Comparison of ENCODE assay signal across 7 mouse cellular contexts in the genomic region with DNA sequence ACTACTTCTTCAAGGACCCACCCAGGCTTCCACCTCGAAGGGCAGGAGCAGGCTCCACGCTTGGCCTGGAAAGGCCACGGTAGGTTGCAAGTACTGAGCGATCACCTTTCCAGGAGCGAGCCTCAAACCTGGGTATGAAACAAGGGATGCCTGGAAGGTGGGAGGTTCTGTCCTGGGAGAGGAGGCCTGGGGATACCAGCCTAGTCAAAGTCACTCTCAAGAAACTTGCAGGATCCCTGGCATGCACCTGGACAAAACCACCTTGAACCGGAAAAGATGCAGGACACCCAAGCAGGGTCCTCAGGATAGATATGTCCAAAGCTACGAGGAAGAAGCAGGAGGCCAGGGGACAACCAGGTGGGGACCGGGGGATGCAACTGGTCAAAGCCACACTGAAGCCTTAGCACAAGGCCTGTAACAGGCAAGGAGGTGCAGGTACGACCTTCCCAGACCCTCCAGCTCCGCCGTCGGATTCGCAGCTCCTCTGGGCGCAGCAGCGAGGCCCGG. TPM values are rescaled to one million over a fixed set of nuclear protein-coding genes. Genes with fewer than 3 reads are reported as not detected.
DNase-seq lines count a peak whose midpoint lies in the region; ATAC-seq lines count a peak whose summit lies in the region.

No protein-coding gene starts in this region.

- H3K9me3 ChIP-seq in megakaryocyte, embryonic 14.5 days = no peaks in the 10 kb centered on the region
- no peaks in the 10 kb centered on the region for H3K9me3 ChIP-seq in forebrain, embryonic 15.5 days
- H3K9me3 ChIP-seq in limb, embryonic 15.5 days = no peaks in the 10 kb centered on the region
- no peaks in the 10 kb centered on the region for H3K9me3 ChIP-seq in stomach, embryonic 16.5 days (replicated peaks; ENCODE audit: control insufficient read depth, low read length)

- peaks cover 69% of the 10 kb centered on the region for H3K4me1 ChIP-seq in megakaryocyte, embryonic 14.5 days
- peaks cover 44% of the 10 kb centered on the region for H3K4me1 ChIP-seq in forebrain, embryonic 15.5 days
- H3K4me1 ChIP-seq in limb, embryonic 15.5 days = peaks cover 42% of the 10 kb centered on the region
- peaks cover 32% of the 10 kb centered on the region for H3K4me1 ChIP-seq in stomach, embryonic 16.5 days (ENCODE audit: control insufficient read depth, insufficient read depth, low read length)

- peaks cover 6% of the 10 kb centered on the region for H3K27me3 ChIP-seq in megakaryocyte, embryonic 14.5 days (replicated peaks)
- H3K27me3 ChIP-seq in forebrain, embryonic 15.5 days = no peaks in the 10 kb centered on the region
- no peaks in the 10 kb centered on the region for H3K27me3 ChIP-seq in limb, embryonic 15.5 days
- no peaks in the 10 kb centered on the region for H3K27me3 ChIP-seq in stomach, embryonic 16.5 days (ENCODE audit: control insufficient read depth, insufficient read depth, low read length)

- peaks cover 31% of the 10 kb centered on the region for H3K36me3 ChIP-seq in megakaryocyte, embryonic 14.5 days (replicated peaks; ENCODE audit: low read length)
- H3K36me3 ChIP-seq in forebrain, embryonic 15.5 days = peaks cover 13% of the 10 kb centered on the region
- H3K36me3 ChIP-seq in limb, embryonic 15.5 days = peaks cover 16% of the 10 kb centered on the region
- H3K36me3 ChIP-seq in stomach, embryonic 16.5 days (ENCODE audit: control insufficient read depth, insufficient read depth, low read length) = peaks cover 6% of the 10 kb centered on the region; the same call in 1 of the 2 replicates

- no peak for DNase-seq in right cerebral cortex, postnatal 4 days
- no peak for DNase-seq in left cerebral cortex, adult 8-10 months (ENCODE audit: low spot score in 2 of 2)

- peak overlapping the region; percentile 98 for H3K4me3 ChIP-seq in megakaryocyte, embryonic 14.5 days (replicated peaks)
- H3K4me3 ChIP-seq in forebrain, embryonic 15.5 days = peak overlapping the region; percentile 64
- peak overlapping the region; percentile 100 for H3K4me3 ChIP-seq in limb, embryonic 15.5 days
- H3K4me3 ChIP-seq in stomach, embryonic 16.5 days (replicated peaks; ENCODE audit: low read length) = peak overlapping the region; percentile 99

- H3K27ac ChIP-seq in forebrain, embryonic 15.5 days (replicated peaks) = peak overlapping the region; percentile 95
- peak overlapping the region; percentile 96 for H3K27ac ChIP-seq in limb, embryonic 15.5 days
- H3K27ac ChIP-seq in stomach, embryonic 16.5 days (ENCODE audit: low read length) = peak overlapping the region; percentile 95

- peak overlapping the region; percentile 86 for H3K4me2 ChIP-seq in forebrain, embryonic 15.5 days (replicated peaks)
- H3K4me2 ChIP-seq in limb, embryonic 15.5 days = peak overlapping the region; percentile 83
- H3K4me2 ChIP-seq in stomach, embryonic 16.5 days (ENCODE audit: low read depth, low read length) = peak overlapping the region; percentile 89

- no peak for ATAC-seq in megakaryocyte, adult 5-6 weeks (ENCODE audit: poor library complexity, severe bottlenecking)
- no peak for ATAC-seq in forebrain, embryonic 15.5 days (replicated peaks)
- ATAC-seq in limb, embryonic 15.5 days (ENCODE audit: insufficient number of reproducible peaks, low FRiP score, low TSS enrichment, low read depth) = no peak
- no peak; the same call in 1 of the 2 replicates for ATAC-seq in stomach, embryonic 16.5 days (ENCODE audit: insufficient read depth, low FRiP score)

- 8% methylated on average over 16 of the region's 16 CpGs for WGBS in forebrain, embryonic 15.5 days
- WGBS in limb, embryonic 15.5 days = 7% methylated on average over 16 of the region's 16 CpGs
- 5% methylated on average over 16 of the region's 16 CpGs for WGBS in stomach, embryonic 16.5 days

- peak overlapping the region; percentile 80 for H3K9ac ChIP-seq in forebrain, embryonic 15.5 days (replicated peaks)
- H3K9ac ChIP-seq in limb, embryonic 15.5 days = peak overlapping the region; percentile 97
- peak overlapping the region; percentile 99 for H3K9ac ChIP-seq in stomach, embryonic 16.5 days (ENCODE audit: low read length)

RNA-seq across cellular contexts. Expression of gene Rnf126, which starts 0.7 kb away (rescaled TPM):
- 302 and 542 TPM in 2 replicates for polyA plus RNA-seq in megakaryocyte, embryonic 14.5 days (2012; ENCODE audit: insufficient read depth, low replicate concordance)
- 30.4 and 34.0 TPM in 2 replicates for total RNA-seq in megakaryocyte, adult 5-6 weeks (2015)
- 12.5 and 13.0 TPM in 2 replicates for total RNA-seq in megakaryocyte, adult 5-6 weeks (2017)
- 94.9 and 108 TPM in 2 replicates for polyA plus RNA-seq in forebrain, embryonic 15.5 days (2015; fragmentation: Nextera tagmentation; extraction: Ambion mirVana)
- polyA plus RNA-seq in limb, embryonic 15.5 days (2015; fragmentation: Nextera tagmentation; extraction: Ambion mirVana) = 93.2 and 104 TPM in 2 replicates
- polyA plus RNA-seq in stomach, embryonic 16.5 days (2015; fragmentation: Nextera tagmentation; extraction: Ambion mirVana) = 29.9 and 34.8 TPM in 2 replicates
- total RNA-seq in left cerebral cortex, adult 8-10 months (2022) = 10 to 100 TPM; 76.8 to 92.1 (median 86.8) TPM

RNA-seq across cellular contexts. Expression of gene Fstl3, which starts 11.0 kb away (rescaled TPM):
- polyA plus RNA-seq in megakaryocyte, embryonic 14.5 days (2012; ENCODE audit: insufficient read depth, low replicate concordance) = 1.6 TPM in 1 of 2 replicates, not detected in the other
- total RNA-seq in megakaryocyte, adult 5-6 weeks (2015) = 3.9 and 5.3 TPM in 2 replicates
- total RNA-seq in megakaryocyte, adult 5-6 weeks (2017) = 1.7 and 2.7 TPM in 2 replicates
- polyA plus RNA-seq in forebrain, embryonic 15.5 days (2015; fragmentation: Nextera tagmentation; extraction: Ambion mirVana) = 0.83 and 0.84 TPM in 2 replicates
- polyA plus RNA-seq in limb, embryonic 15.5 days (2015; fragmentation: Nextera tagmentation; extraction: Ambion mirVana) = 21.2 and 22.2 TPM in 2 replicates
- polyA plus RNA-seq in stomach, embryonic 16.5 days (2015; fragmentation: Nextera tagmentation; extraction: Ambion mirVana) = 18.1 and 23.1 TPM in 2 replicates
- total RNA-seq in left cerebral cortex, adult 8-10 months (2022) = 1 to 10 TPM; 2.5 to 3.6 (median 2.7) TPM

RNA-seq across cellular contexts. Expression of gene Fgf22, which starts 11.2 kb away (rescaled TPM):
- not detected in 2 replicates for polyA plus RNA-seq in megakaryocyte, embryonic 14.5 days (2012; ENCODE audit: insufficient read depth, low replicate concordance)
- total RNA-seq in megakaryocyte, adult 5-6 weeks (2015) = not detected in 2 replicates
- not detected in 2 replicates for total RNA-seq in megakaryocyte, adult 5-6 weeks (2017)
- 0.69 and 0.72 TPM in 2 replicates for polyA plus RNA-seq in forebrain, embryonic 15.5 days (2015; fragmentation: Nextera tagmentation; extraction: Ambion mirVana)
- polyA plus RNA-seq in limb, embryonic 15.5 days (2015; fragmentation: Nextera tagmentation; extraction: Ambion mirVana) = 0.95 and 2.2 TPM in 2 replicates
- polyA plus RNA-seq in stomach, embryonic 16.5 days (2015; fragmentation: Nextera tagmentation; extraction: Ambion mirVana) = 0.37 and 0.50 TPM in 2 replicates
- 1 to 10 TPM; 4.7 to 5.9 (median 5.8) TPM for total RNA-seq in left cerebral cortex, adult 8-10 months (2022)

RNA-seq across cellular contexts. Expression of gene Polrmt, which starts 19.7 kb away (rescaled TPM):
- polyA plus RNA-seq in megakaryocyte, embryonic 14.5 days (2012; ENCODE audit: insufficient read depth, low replicate concordance) = 11.1 and 25.3 TPM in 2 replicates
- 20.9 and 27.8 TPM in 2 replicates for total RNA-seq in megakaryocyte, adult 5-6 weeks (2015)
- total RNA-seq in megakaryocyte, adult 5-6 weeks (2017) = 9.7 and 12.6 TPM in 2 replicates
- 43.7 and 44.0 TPM in 2 replicates for polyA plus RNA-seq in forebrain, embryonic 15.5 days (2015; fragmentation: Nextera tagmentation; extraction: Ambion mirVana)
- 35.8 and 41.5 TPM in 2 replicates for polyA plus RNA-seq in limb, embryonic 15.5 days (2015; fragmentation: Nextera tagmentation; extraction: Ambion mirVana)
- 33.3 and 40.9 TPM in 2 replicates for polyA plus RNA-seq in stomach, embryonic 16.5 days (2015; fragmentation: Nextera tagmentation; extraction: Ambion mirVana)
- 10 to 100 TPM; 47.9 to 56.7 (median 51.6) TPM for total RNA-seq in left cerebral cortex, adult 8-10 months (2022)

RNA-seq across cellular contexts. Expression of gene Prss57, which starts 24.7 kb away (rescaled TPM):
- 0.70 TPM in 1 of 2 replicates, not detected in the other for polyA plus RNA-seq in megakaryocyte, embryonic 14.5 days (2012; ENCODE audit: insufficient read depth, low replicate concordance)
- 2.7 and 5.6 TPM in 2 replicates for total RNA-seq in megakaryocyte, adult 5-6 weeks (2015)
- 1.2 and 1.8 TPM in 2 replicates for total RNA-seq in megakaryocyte, adult 5-6 weeks (2017)
- 0.25 and 0.43 TPM in 2 replicates for polyA plus RNA-seq in forebrain, embryonic 15.5 days (2015; fragmentation: Nextera tagmentation; extraction: Ambion mirVana)
- polyA plus RNA-seq in limb, embryonic 15.5 days (2015; fragmentation: Nextera tagmentation; extraction: Ambion mirVana) = 0.10 and 0.12 TPM in 2 replicates
- 0.55 and 0.72 TPM in 2 replicates for polyA plus RNA-seq in stomach, embryonic 16.5 days (2015; fragmentation: Nextera tagmentation; extraction: Ambion mirVana)
- under 1 TPM; 0.14 to 0.63 (median 0.39) TPM for total RNA-seq in left cerebral cortex, adult 8-10 months (2022)
